Mouse (Mus musculus) stomach, postnatal 0 days (tissue): ENCODE measurements around the gene Tiparp.

Source experiments
- CTCF ChIP-seq: IDR thresholded peaks from 2 replicates; pipeline ENCODE4 v1.5.1; 2016; ENCODE audit warnings: antibody characterized with exemption, low read depth, mild to moderate bottlenecking, moderate library complexity
- EP300 ChIP-seq: optimal IDR thresholded peaks from 2 replicates; pipeline ENCODE3; 2016; ENCODE audit warnings: antibody characterized with exemption

- no peak for TF ChIP-seq CTCF
- no peak for TF ChIP-seq EP300
Measured at GRCm38 (mm10) chr3:65540906-65541551, 12.8 kb downstream of the Tiparp start.
